Mouse (Mus musculus) CD8-positive naive resting alpha-beta T cell, adult 2 months (primary cell): ENCODE data around the gene Vmn2r30.
"Not testable (repeated sequence)": the region's sequence is repeated elsewhere in the genome, so short reads cannot be mapped to it uniquely, and the experiment has no call there.

Experiments used
- DNase-seq, 2 experiments: peaks; one replicate each; pipeline ENCODE4 v3.0.0; 2022; ENCODE audit warnings: low read depth in 2 of 2, low spot score in 2 of 2

Gene Vmn2r30

GRCm38 (mm10) chr7:7337509-7337908 lies at the start of gene Vmn2r30:
Gene Vmn2r30, minus strand, starts transcription at chr7:7337609.
- DNase-seq, result not testable (repeated sequence)

- DNase-seq, result not testable (repeated sequence)
These were observed 37.0 kb upstream of the Vmn2r30 start, which contains the start of gene Gm45783 for GRCm38 (mm10) chr7:7374431-7374830. Gene Gm45783, minus strand, starts transcription at chr7:7374573.

GRCm38 (mm10) chr7:7295595-7295994 lies 41.8 kb downstream of the Vmn2r30 start:
- peak; percentile 36 to 49 for DNase-seq

GRCm38 (mm10) chr7:7281383-7281782 lies 56.0 kb downstream of the Vmn2r30 start:
- no peak for DNase-seq

- DNase-seq, result peak; percentile 88 to 93
These were observed 59.3 kb downstream of the Vmn2r30 start, which contains the start of gene Gm45844 for GRCm38 (mm10) chr7:7277966-7278567. Gene Gm45844, minus strand, starts transcription at chr7:7278289.

- DNase-seq, result peak in 1 of 2 experiments; percentile 10
These were observed 59.9 kb downstream of the Vmn2r30 start for GRCm38 (mm10) chr7:7277556-7277955.
